Mouse (Mus musculus): Measurements from ENCODE around the gene Coro1b. TPM values are rescaled to one million over a fixed set of nuclear protein-coding genes. Genes with fewer than 3 reads are reported as not detected.

The Coro1b gene
- total RNA-seq, 2 experiments from 2014 or later = 77.0 to 97.3 TPM

DNA sequence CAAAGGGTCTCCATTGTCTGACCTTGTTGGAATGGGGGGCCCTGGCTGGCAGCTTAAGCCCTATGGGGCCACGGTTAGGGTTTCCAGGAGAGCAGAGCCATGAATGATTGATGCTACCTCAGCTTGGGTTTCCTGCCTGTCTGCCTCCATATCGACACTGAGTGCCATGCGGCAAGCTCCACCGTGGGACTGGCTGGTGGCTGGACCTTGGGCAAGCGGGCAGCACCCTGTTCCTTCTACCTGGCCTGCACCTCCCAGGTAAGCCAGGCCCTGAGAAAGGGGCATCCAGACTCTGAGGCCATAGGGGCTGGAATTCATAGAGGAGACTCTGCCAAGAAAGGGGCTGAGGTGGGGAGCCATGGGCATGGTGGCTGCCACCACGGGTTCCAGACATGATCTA lies 8.3 kb upstream of the Coro1b start:
- DNase-seq (ENCODE audit: low spot score in 2 of 2) = no peak

DNA sequence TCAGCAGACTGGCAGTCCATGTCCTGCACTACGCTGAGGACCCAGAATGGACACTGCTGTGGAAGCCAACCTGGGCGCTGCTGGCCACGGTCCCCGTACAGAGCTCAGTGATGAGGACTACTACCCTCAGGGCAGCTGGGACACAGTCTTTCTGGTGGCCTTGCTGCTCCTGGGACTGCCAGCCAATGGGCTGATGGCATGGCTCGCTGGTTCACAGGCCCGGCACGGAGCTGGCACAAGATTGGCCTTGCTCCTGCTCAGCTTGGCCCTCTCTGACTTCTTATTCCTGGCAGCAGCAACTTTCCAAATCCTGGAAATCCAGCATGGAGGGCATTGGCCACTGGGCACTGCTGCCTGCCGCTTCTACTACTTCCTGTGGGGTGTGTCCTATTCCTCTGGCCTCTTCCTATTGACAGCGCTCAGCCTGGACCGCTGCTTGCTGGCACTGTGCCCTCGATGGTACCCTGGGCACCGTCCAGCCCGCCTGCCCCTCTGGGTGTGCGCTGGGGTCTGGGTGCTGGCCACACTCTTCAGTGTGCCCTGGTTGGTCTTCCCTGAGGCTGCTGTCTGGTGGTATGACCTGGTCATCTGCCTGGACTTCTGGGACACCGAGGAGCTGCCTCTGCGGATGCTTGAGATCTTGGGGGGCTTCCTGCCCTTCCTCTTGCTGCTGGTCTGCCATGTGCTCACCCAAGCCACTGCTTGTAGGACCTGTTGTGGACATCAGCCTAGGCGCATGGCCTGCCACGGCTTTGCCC lies 5.8 kb upstream of the Coro1b start:
- no peak for DNase-seq (ENCODE audit: low spot score in 2 of 2)

DNA sequence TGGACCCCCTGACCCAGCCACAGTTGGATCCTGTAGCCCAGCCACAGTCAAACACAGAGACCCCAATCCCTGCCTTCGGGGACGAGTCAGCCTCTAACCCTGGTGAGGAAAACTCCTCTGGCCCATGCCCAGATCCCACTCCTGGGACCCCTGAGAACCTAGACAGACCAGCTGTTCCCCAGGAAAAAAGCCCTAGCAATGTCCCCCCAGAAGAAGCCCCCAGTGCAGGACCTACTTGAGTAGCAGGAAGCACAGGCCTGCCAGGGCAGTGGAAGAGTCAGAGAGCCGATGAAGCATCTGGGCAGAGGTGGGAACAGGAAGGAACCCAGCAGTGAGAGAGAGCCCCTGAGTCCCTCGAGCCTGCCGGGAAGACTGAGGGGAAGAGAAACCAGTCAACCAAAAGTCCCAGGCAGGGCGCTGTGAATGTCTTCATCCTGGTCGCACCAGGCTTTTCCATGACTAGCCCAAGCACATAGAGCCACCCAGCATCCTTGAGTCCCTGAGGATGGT lies 4.6 kb upstream of the Coro1b start, which contains the start of gene Cabp4:
TSS of gene Cabp4 (minus strand) at position 275 of the 510 bp plus-strand sequence.
- no peak for DNase-seq (ENCODE audit: low spot score in 2 of 2)

DNA sequence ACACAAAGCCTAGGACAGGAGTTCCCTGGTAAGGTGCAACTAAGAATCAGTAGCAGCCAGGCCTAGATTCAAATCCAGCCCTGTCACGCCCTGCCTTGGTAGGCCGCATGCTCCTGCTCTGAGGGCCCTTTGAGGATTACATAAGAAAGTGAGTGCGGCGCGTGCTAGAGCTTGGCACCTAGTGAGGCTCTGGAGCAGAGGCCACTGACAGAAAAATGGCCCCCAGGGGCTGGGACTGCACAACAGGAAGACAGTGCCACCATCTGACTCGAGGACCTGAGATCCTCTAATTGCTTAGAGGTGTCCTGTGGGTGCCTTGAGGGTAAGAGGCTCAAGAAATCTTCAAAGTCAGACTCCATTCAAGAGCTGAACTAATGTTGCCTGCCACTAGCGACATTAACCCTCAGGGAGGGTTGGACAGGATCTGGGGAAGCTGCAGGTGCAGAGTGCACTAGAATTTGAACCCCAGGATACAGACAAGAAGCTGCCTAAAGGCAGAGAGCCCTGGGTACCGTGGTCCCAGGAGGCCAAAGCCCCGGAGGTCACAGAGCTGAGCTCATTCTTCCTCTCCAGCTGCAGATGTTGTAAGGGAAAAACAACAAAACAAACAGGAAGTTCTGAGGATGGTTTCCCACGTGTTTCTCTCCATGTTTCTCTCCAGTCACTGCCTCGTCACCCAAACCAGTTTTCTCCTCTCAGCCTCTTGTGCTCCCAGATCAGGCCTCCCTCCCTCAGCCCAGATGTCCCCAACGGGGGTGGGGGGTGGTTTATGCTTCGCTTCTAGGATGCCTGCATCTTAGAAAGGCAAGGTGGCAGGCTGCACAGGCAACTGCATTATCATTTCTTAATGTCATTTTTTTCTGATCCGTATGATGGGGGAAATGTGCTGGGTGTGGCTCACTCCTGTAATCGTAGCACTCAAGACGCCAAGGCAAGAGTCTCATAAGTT lies 3.6 kb upstream of the Coro1b start:
- no peak for DNase-seq (ENCODE audit: low spot score in 2 of 2)

DNA sequence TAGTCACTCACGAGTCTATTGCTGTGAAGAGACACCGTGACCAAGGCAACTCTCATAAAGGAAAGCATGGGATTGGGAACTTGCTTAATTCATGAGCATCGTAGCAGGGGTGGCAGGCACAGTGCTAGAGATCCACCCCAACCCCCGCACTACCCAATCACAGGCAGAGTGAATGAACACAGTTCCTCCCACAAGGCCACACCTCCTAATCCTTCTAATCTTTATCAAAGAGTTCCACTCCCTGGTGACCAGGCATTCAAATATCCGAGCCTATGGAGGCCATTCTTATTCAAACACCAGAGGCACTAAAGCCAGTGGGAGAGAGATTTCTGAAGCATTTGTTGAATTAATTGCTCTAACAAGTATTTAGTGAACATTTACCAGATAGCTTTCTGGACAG lies 2.5 kb upstream of the Coro1b start:
- DNase-seq (ENCODE audit: low spot score in 2 of 2) = no peak

DNA sequence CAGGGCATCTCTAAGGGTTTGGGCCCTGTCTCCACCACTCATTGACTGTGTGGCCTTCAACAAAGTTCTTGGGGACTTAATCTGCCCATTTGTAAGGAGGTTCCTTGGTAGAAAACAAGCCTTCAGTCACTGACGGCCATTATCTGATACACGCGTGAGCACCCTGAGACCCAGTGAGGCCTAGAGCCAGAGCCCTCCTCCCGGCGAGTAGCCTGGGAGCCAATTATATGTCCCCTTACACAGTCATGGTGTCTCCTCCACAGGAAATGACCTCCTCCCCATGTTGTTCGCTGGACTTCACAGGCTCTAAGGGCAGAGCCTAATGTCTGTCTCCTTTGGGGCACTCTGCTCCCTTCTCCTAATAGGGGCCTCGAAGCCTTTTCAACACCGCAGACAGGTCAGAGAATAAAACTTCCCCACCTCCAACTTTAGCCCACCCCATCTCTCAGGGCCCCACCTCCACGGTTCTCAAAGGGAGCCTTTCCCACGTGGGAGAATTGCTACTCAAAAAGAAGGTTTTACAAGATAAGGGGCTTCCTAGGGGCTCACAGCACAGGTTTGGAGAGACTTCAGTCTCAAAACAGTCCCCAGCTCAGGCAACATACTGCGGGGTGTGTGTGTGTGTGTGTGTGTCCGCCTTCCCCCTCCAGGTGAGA lies 1.9 kb upstream of the Coro1b start:
- no peak for DNase-seq (ENCODE audit: low spot score in 2 of 2)

DNA sequence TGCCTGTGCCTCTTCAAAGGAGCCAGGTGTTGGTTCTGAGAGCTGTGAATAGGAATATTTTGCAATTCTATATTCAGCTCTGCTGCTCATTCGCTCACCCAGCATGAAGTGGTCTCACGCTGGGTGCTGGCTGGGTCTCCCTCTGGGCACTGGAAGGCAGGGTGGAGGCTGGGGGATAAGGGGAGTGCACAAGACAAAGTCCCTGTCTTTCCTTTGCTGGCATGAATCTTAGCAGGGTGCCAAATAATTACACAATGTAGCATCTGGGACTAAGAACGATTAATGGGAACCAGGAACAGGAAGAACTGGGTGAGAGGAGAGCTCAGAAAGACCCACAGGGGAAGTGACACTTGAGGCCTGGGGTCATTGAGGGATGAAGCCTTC lies 1.4 kb upstream of the Coro1b start:
- no peak for DNase-seq (ENCODE audit: low spot score in 2 of 2)

DNA sequence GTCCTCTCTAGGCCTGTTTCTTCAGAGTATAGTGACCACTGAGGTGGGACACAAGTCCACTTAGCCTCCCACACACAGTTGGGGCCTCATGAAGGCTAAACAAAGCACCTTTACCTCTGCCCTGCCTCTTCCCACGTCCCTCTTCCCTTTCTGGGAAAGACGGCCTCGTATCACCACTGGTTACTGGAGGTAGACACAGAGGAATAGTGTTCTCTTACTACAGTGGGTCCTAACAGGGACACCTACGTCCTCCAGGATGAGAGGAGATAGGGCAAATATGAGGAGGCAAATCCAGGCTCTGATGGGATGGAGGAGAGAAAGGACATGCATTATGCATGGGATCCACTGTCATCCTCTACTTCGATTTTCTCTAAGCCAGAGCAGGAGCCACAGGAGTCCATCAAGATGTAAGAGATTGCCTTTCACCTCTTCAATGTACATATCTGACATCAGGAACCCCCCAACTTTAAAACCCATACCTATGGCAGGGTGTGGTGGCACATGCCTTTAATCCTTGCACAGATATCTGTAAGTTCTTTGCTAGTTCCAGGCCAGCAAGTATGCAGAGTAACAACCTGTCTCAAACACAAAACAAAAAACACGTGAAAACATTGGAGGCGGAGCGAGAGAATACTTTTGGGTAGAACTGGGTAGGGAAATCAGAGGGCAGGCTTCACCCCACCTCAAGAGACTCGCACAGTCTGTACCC lies 483 bp upstream of the Coro1b start:
- no peak for DNase-seq (ENCODE audit: low spot score in 2 of 2)

DNA sequence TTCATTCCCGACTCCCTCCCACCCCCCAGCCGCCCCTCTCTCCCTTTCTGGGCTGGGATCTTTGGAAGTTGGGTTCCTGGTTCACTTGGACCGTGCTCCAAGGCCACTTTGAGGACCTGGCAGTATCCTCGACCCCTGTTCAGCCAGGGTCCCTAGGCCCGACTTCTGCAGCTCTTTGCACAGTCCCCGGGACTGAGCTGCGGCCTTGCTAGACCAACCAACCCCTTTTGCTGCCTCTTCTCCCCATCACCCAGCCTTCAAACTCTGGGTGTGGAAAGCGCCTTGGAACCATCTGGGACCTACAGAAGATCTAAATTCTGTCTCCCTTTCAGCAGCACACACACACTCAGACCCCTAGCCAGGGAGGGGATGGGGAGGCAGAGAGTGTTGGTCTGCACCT lies 400 bp downstream of the Coro1b start:
- DNase-seq (ENCODE audit: low spot score in 2 of 2) = no peak

DNA sequence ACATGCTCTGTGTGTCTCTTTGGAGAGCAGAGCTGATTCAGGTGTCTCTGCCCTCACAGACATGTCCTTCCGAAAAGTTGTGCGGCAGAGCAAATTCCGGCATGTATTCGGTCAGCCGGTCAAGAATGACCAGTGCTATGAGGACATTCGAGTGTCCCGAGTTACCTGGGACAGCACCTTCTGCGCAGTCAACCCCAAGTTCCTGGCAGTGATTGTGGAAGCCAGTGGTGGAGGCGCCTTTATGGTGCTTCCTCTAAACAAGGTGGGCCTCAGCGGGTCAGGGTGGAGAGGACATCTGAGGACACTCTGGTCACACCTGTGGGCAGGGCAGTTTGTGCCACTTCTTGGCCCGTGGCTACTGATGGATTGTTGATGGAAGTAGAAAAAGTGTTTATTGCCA lies 864 bp downstream of the Coro1b start:
- no peak for DNase-seq (ENCODE audit: low spot score in 2 of 2)

DNA sequence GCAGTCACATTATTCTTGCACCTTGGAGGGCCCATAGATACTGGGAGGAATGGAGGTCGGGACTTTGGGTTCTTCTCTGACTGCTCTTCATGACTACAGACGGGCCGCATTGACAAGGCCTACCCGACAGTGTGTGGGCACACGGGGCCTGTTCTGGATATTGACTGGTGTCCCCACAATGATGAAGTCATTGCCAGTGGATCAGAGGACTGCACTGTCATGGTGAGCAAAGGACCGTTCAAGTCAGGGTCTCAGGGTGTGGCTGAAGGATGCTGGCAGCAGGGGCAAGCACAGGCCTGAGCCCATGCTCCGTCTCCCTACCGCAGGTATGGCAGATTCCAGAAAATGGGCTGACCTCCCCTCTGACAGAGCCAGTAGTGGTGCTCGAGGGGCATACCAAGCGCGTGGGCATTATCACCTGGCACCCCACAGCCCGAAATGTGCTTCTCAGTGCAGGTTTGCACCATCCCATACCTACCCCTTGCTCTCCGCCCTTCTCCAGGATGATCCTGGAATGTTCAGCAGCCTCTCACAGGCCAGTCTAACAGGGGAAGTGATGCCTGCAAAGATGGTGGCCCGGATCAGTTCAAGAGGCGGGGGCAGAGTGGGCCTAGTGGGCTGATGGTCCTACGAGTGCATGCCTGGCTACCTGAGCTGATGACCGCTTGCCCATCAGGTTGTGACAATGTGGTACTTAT lies 1.5 kb downstream of the Coro1b start:
- DNase-seq (ENCODE audit: low spot score in 2 of 2) = no peak

DNA sequence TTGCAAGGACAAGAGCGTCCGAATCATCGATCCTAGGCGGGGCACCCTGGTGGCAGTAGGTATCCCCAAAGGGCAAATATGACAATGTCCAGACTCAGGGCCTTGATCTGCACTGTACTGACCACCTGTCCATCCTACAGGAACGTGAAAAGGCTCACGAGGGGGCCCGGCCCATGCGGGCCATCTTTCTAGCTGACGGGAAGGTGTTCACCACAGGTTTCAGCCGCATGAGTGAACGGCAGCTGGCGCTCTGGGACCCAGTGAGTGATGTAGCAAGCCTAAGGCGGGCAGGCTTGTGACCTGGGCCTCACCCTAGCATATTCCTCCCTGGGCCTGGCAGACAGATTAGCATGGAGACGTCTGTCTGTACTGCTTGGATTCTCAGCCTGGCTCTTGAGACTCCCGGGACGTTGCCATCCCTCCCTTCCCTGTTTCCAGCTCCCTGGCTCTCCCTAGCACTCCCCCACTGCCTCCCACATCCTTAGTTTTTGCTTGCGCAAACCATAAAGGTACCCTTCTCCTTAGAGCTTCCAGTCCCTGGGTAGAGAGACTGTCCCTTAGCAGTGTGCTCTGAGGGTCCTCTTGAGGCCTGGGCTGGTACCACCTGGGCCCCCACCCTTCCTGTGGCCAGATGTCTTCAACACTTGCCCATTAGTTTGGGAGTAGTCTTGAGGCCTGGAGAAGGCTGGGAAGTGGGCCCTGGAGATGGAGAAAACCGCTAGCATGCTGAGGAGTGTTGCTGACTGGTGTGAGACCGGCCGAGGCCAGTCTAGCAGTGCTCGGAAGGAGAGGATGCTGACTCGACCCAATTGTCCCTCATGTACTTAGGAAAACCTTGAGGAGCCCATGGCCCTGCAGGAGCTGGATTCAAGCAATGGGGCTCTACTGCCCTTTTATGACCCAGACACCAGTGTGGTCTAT lies 2.4 kb downstream of the Coro1b start:
- DNase-seq (ENCODE audit: low spot score in 2 of 2) = no peak

DNA sequence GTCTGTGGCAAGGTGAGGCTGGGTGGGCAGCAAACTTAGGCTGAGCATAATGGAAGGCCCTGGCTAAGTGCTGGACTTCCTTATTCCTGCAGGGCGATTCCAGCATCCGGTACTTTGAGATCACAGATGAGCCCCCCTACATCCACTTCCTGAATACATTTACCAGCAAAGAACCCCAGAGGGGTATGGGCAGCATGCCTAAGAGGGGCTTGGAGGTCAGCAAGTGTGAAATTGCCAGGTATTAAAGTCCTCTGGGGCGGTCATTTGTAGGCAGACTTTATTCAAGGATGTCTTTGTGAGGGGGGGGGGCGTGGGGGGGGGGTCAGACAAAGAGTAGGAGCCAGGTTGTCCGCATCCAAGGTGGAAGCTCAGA lies 3.1 kb downstream of the Coro1b start:
- DNase-seq (ENCODE audit: low spot score in 2 of 2) = no peak

DNA sequence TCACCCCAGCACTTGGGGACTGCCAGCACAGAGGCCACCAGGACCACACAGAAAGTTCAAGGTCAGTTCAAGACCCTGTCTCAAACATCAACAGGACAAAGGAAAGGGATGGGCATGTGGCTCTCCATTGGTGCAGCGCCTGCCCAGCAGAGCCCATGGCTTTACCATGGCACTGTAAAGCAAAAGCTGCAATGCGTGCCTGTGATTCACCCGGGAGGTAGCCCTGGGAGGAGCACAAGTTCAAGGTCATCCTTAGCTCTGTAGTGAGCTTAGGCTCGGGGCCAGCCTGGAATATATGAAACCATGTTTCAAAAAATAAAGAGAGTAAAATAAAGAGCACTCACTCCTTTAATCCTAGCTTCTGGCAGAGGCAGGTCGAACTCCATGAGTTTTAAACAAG lies 3.5 kb downstream of the Coro1b start:
- no peak for DNase-seq (ENCODE audit: low spot score in 2 of 2)

DNA sequence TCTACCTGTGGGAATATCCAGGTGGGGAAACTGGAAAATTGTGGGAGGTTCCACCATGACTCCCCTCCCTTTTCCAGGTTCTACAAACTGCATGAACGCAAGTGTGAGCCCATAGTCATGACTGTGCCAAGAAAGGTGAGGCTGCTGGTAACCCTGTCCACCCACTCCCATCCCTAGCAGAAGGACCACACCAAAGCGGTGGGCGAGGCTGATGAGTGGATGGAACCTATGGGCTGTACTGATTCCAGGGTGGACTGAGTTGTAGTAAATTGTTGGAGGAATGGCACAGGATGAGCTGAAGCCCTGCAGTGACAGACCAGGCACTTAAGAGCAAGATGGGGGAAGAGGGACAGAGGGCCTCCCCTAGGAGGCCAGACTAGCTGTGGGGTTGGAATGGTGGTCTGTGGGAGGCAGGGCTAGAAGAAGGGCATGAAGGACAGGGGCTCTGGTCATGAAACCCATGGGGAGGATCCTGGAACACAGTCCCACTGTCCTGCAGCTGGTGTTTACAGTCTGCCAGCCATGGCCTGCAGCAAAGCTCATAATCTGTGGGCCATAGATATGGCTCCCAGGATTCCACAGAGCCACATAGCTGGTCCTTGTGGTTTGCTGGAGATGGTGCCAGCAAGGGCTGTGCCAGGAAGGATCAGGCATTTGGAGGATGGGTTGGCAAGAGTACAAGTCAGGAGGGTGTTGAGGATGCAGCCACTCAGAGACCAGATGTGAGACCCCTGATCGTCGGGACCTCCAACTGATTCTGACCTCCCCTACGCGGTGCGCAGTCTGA lies 4.2 kb downstream of the Coro1b start:
- DNase-seq (ENCODE audit: low spot score in 2 of 2) = no peak

DNA sequence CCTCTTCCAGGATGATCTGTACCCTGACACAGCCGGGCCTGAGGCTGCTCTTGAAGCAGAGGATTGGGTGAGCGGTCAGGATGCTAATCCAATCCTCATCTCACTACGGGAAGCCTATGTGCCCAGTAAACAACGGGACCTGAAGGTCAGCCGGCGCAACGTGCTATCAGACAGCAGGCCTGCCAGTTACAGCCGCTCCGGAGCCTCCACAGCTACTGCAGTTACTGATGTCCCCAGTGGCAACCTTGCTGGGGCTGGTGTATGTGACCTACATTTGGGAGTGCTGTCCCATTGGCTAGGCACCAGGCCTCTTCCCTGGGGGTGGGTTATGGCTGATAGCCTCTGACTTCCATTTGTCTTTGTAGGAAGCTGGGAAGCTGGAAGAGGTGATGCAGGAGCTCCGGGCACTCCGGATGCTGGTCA lies 4.8 kb downstream of the Coro1b start, which contains the start of gene Ptprcap:
TSS of gene Ptprcap (plus strand) at position 373 of the 423 bp plus-strand sequence.
- DNase-seq (ENCODE audit: low spot score in 2 of 2) = no peak

DNA sequence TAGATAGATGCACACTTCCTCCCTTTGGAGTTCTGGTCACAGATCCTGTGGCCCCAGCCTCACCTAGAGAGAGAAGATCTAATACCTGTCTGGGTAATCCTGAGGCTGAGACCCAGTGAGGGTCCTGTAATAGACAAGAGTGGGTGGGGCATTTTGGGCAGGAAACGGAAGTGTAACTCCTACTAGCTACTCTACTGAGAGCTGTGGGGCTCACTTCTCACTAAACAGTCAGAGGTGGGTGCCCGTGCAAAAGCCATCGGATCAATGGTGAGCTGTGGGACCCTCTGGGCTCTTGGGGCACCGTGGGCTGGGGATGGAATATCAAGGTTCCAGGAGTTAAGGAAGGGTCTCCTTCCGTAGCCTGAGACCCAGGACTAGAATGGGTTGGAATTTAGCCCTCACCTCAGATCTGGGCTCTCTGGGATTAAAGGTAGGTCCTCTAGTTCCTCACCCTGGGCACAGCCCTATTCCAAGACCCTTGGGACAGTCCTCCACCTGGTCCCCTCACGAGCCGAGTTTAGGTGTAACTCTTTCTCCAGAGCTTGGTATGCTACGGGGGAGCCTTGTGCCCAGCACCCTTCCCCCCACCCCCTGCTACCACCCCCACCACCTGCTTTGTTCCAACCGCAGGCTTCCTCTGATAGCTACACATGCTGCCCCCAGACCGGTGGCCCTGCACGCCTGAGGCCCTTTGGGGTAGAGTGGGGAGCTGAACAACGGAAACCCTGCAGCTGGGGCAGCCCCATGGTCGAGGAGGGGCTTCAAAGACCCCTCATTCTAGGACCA lies 6.2 kb downstream of the Coro1b start:
- no peak for DNase-seq (ENCODE audit: low spot score in 2 of 2)
